In genomic region chr5:74704460-74704790, GRCm38 (mm10) we compare ENCODE assay signal across 8 mouse cellular contexts. TPM values are rescaled to one million over a fixed set of nuclear protein-coding genes. Genes with fewer than 3 reads are reported as not detected.
A peak's percentile ranks its signal among the peaks of the same experiment; 100 is the strongest.
DNase-seq lines count a peak whose midpoint lies in the region; ATAC-seq and TF ChIP-seq lines count a peak whose summit lies in the region.

No protein-coding gene starts in this region.

- H3K36me3 ChIP-seq in MEL (ENCODE audit: control insufficient read depth in 1 of 2, insufficient read depth in 2 of 2, low read length in 2 of 2) = no peaks in the 10 kb centered on the region
- H3K36me3 ChIP-seq in forebrain, embryonic 15.5 days = no peaks in the 10 kb centered on the region

- no peak overlapping the region for H3K27ac ChIP-seq in MEL (ENCODE audit: control insufficient read depth, low read depth, low read length)
- H3K27ac ChIP-seq in forebrain, embryonic 15.5 days (replicated peaks) = no peak overlapping the region

- peak overlapping the region; percentile 53 for H3K4me2 ChIP-seq in forebrain, embryonic 15.5 days (replicated peaks)

- no peak for TF ChIP-seq POLR2A in MEL (IDR thresholded peaks at IDR 0.05; ENCODE audit: control insufficient read depth in 1 of 2, insufficient read depth in 1 of 2, low read depth in 1 of 2, low read length in 2 of 2, poor library complexity in 1 of 2)

- H3K4me1 ChIP-seq in MEL (ENCODE audit: control insufficient read depth in 1 of 2, insufficient read depth in 2 of 2, low read length in 2 of 2) = no peaks in the 10 kb centered on the region
- peaks cover 14% of the 10 kb centered on the region for H3K4me1 ChIP-seq in forebrain, embryonic 15.5 days

- WGBS in forebrain, embryonic 15.5 days = 1% methylated on average over 8 of the region's 8 CpGs

- H3K9ac ChIP-seq in MEL (ENCODE audit: control insufficient read depth, low read depth, low read length, poor library complexity, severe bottlenecking) = no peak overlapping the region
- 0 out of 2 replicates have a peak overlapping the region, but pooled peaks have one; percentile 23 for H3K9ac ChIP-seq in forebrain, embryonic 15.5 days (replicated peaks)

- H3K79me2 ChIP-seq in MEL (ENCODE audit: control insufficient read depth, insufficient read depth, low read length, poor library complexity) = no peaks in the 10 kb centered on the region

- no peak for TF ChIP-seq EP300 in MEL (IDR thresholded peaks at IDR 0.05; ENCODE audit: low read depth in 1 of 2, low read length in 2 of 2)

- no peaks in the 10 kb centered on the region for H3K9me3 ChIP-seq in MEL (replicated peaks; ENCODE audit: insufficient read depth, low read length)
- H3K9me3 ChIP-seq in forebrain, embryonic 15.5 days = no peaks in the 10 kb centered on the region

- ATAC-seq in forebrain, embryonic 15.5 days (replicated peaks) = peak; percentile 94

- peak; percentile 85 for DNase-seq in MEL (ENCODE audit: low read depth, low spot score)
- DNase-seq in c-Kit-positive CD71-negative TER-119-negative erythroid progenitor cells, embryonic 14.5 days (ENCODE audit: low read depth) = peak; percentile 80
- DNase-seq in heart, postnatal 4 days = peak; percentile 86
- DNase-seq in layer of hippocampus, adult 8-10 months (ENCODE audit: low spot score in 2 of 2) = peak; percentile 6 to 8
- DNase-seq in lung, postnatal 4 days = peak; percentile 79 to 84
- DNase-seq in retina, postnatal 7 days (ENCODE audit: low read depth, low spot score) = peak; percentile 49
- DNase-seq in urinary bladder, postnatal 25 days (ENCODE audit: low spot score) = peak; percentile 48

- H3K4me3 ChIP-seq in MEL (ENCODE audit: control insufficient read depth in 1 of 2, insufficient read depth in 1 of 2, low read depth in 2 of 2, low read length in 2 of 2) = peak overlapping the region in 1 of 2 experiments; percentile 41; a peak in 3 of 4 replicates
- peak overlapping the region; percentile 39 for H3K4me3 ChIP-seq in forebrain, embryonic 15.5 days

- H3K27me3 ChIP-seq in MEL (ENCODE audit: control insufficient read depth in 1 of 2, insufficient read depth in 2 of 2, low read length in 2 of 2) = peaks cover 22 to 30% of the 10 kb centered on the region in 2 experiments
- no peaks in the 10 kb centered on the region for H3K27me3 ChIP-seq in forebrain, embryonic 15.5 days

- TF ChIP-seq RAD21 in MEL (IDR thresholded peaks at IDR 0.05; ENCODE audit: low read depth, low read length) = no peak

- no peak for TF ChIP-seq CTCF in MEL (IDR thresholded peaks at IDR 0.05 in 2 of 3, conservative IDR thresholded peaks at IDR 0.05 in 1 of 3; ENCODE audit: control insufficient read depth in 1 of 3, insufficient read depth in 1 of 3, low read depth in 2 of 3, low read length in 3 of 3, poor library complexity in 1 of 3, severe bottlenecking in 1 of 3)

TF ChIP-seq in MEL, 35 proteins besides CTCF, POLR2A, EP300 and RAD21:
- TF ChIP-seq TCF12 (IDR thresholded peaks at IDR 0.05; ENCODE audit: low read depth, low read length) (no peak), ZMIZ1 (IDR thresholded peaks at IDR 0.05; ENCODE audit: low read depth, low read length) (no peak), MAZ (IDR thresholded peaks at IDR 0.05; ENCODE audit: low read depth, low read length) (no peak), USF2 (IDR thresholded peaks at IDR 0.05; ENCODE audit: borderline replicate concordance in 1 of 2, insufficient read depth in 1 of 2, low read depth in 1 of 2, low read length in 2 of 2) (no peak), SMC3 (IDR thresholded peaks at IDR 0.05; ENCODE audit: low read depth, low read length) (no peak), NRF1 (IDR thresholded peaks at IDR 0.05; ENCODE audit: insufficient read depth, low read depth, low read length, poor library complexity, severe bottlenecking) (no peak), TBP (IDR thresholded peaks at IDR 0.05; ENCODE audit: low read depth, low read length) (no peak), ELF1 (IDR thresholded peaks at IDR 0.05; ENCODE audit: low read depth, low read length) (no peak), GATA1 (IDR thresholded peaks at IDR 0.05; ENCODE audit: low read depth, low read length) (no peak), UBTF (IDR thresholded peaks at IDR 0.05; ENCODE audit: borderline replicate concordance, insufficient read depth, low read depth, low read length) (no peak), MAFK (IDR thresholded peaks at IDR 0.05; ENCODE audit: borderline replicate concordance, low read depth, low read length) (no peak), NELFE (IDR thresholded peaks at IDR 0.05; ENCODE audit: low read depth, low read length) (no peak), E2F4 (IDR thresholded peaks at IDR 0.05; ENCODE audit: borderline replicate concordance, low read depth, low read length) (no peak), MXI1 (IDR thresholded peaks at IDR 0.05; ENCODE audit: low read depth, low read length) (no peak), HCFC1 (IDR thresholded peaks at IDR 0.05; ENCODE audit: low read depth, low read length) (no peak), GABPA (IDR thresholded peaks at IDR 0.05; ENCODE audit: low read depth, low read length) (no peak), POLR2AphosphoS5 (IDR thresholded peaks at IDR 0.05; ENCODE audit: borderline replicate concordance, low read depth, low read length) (no peak), RCOR1 (IDR thresholded peaks at IDR 0.05; ENCODE audit: low read depth, low read length) (no peak), MEF2A (IDR thresholded peaks at IDR 0.05; ENCODE audit: extremely low read depth, insufficient replicate concordance, low read depth, low read length, poor library complexity, severe bottlenecking) (no peak), USF1 (IDR thresholded peaks at IDR 0.05; ENCODE audit: low read depth, low read length) (no peak)
TF ChIP-seq in MEL: peak in this region for 0.

RNA-seq across cellular contexts. Expression of gene Lnx1, which starts 1.7 kb away (rescaled TPM):
- total RNA-seq in MEL (2012; rRNA removed) = not detected in 2 replicates
- polyA plus RNA-seq in MEL (2012; ENCODE audit: insufficient read depth in 1 of 2, insufficient read length in 2 of 2, low read depth in 1 of 2, low replicate concordance in 2 of 2, missing spikeins in 1 of 2) = under 1 TPM in 1 of 2 experiments, not detected in 1; 0.06 TPM
- polyA plus RNA-seq in forebrain, embryonic 15.5 days (2015; fragmentation: Nextera tagmentation; extraction: Ambion mirVana) = 2.7 and 3.9 TPM in 2 replicates
- total RNA-seq in heart, postnatal 4 days (2021) = 1 to 10 TPM; 1.8 to 2.0 TPM
- 10 to 100 TPM; 13.7 to 15.6 (median 14.6) TPM for total RNA-seq in layer of hippocampus, adult 8-10 months (2022)

Comparison
In these comparisons a context has a peak if more than half of its experiments do, and no peak if none do; other contexts are left out.
1. DNase-seq: peak in every context shown above with its lines; median percentile 86 in heart, postnatal 4 days; 85 in MEL; 82 in lung, postnatal 4 days; 80 in c-Kit-positive CD71-negative TER-119-negative erythroid progenitor cells, embryonic 14.5 days; 49 in retina, postnatal 7 days; 48 in urinary bladder, postnatal 25 days; 7 in layer of hippocampus, adult 8-10 months.
2. RNA of gene Lnx1, which starts 1.7 kb away (total RNA-seq): 13.7 to 15.6 TPM in layer of hippocampus, adult 8-10 months; 1.8 to 2.0 TPM in heart, postnatal 4 days and not detected in MEL; every median in the first group is over 4 times any median in the second.